In the genomic region with DNA sequence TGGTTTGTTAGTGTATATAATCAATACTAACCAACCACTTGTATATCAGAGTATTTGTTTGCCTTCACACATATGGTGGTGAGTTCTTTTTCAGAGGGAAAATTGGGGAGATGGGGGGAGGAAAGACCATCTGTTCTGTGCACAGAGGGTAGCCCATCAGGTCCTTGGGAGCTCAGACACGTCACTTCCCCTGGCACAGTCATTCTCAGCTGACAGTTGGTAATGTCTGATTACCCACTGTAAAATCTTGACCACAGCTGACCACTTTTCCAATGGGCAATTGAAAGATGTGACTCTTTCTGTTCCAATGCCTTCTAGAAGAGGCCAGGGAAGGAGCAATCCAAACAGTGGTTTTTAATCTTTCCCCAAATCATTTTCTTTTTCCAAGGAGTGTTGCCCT, we compare ENCODE assay signal across 8 mouse cellular contexts.
DNase-seq lines count a peak whose midpoint lies in the region; ATAC-seq and TF ChIP-seq lines count a peak whose summit lies in the region.

No protein-coding gene starts in this region.

- no peak overlapping the region for H3K4me2 ChIP-seq in kidney, embryonic 14.5 days (replicated peaks; ENCODE audit: low read depth, low read length)
- no peak overlapping the region for H3K4me2 ChIP-seq in embryonic facial prominence, embryonic 15.5 days (replicated peaks)
- H3K4me2 ChIP-seq in liver, embryonic 16.5 days (ENCODE audit: low read depth, low read length), result peak overlapping the region; percentile 52

- peaks cover 38% of the 10 kb centered on the region for H3K4me1 ChIP-seq in kidney, embryonic 14.5 days (ENCODE audit: control insufficient read depth, insufficient read depth, low read length)
- peaks cover 20% of the 10 kb centered on the region for H3K4me1 ChIP-seq in bone marrow, adult 2 months (ENCODE audit: control insufficient read depth, insufficient read depth, low read length)
- peaks cover 46% of the 10 kb centered on the region for H3K4me1 ChIP-seq in embryonic facial prominence, embryonic 15.5 days
- H3K4me1 ChIP-seq in liver, embryonic 16.5 days (ENCODE audit: control insufficient read depth, low read depth, low read length), result peaks cover 86% of the 10 kb centered on the region

- WGBS in kidney, embryonic 14.5 days, result 58% methylated on average over 1 of the region's 1 CpGs
- WGBS in bone marrow, adult 2 months, result 18% methylated on average over 1 of the region's 1 CpGs
- WGBS in embryonic facial prominence, embryonic 15.5 days, result 47% methylated on average over 1 of the region's 1 CpGs
- WGBS in liver, embryonic 16.5 days (ENCODE audit: insufficient replicate concordance), result 18% methylated on average over 1 of the region's 1 CpGs

- no peak overlapping the region for H3K4me3 ChIP-seq in kidney, embryonic 14.5 days (ENCODE audit: low read length)
- H3K4me3 ChIP-seq in bone marrow, adult 2 months (replicated peaks; ENCODE audit: control insufficient read depth, low read depth, low read length), result no peak overlapping the region
- H3K4me3 ChIP-seq in embryonic facial prominence, embryonic 15.5 days (replicated peaks), result no peak overlapping the region
- no peak overlapping the region for H3K4me3 ChIP-seq in liver, embryonic 16.5 days (ENCODE audit: low read depth, low read length)

- no peak for TF ChIP-seq CTCF in bone marrow, adult 2 months (IDR thresholded peaks at IDR 0.05; ENCODE audit: control insufficient read depth, insufficient read depth, low read length)

- TF ChIP-seq POLR2A in bone marrow, adult 2 months (IDR thresholded peaks at IDR 0.05; ENCODE audit: borderline replicate concordance, control insufficient read depth, low read depth, low read length), result no peak

- DNase-seq in kidney, postnatal 36 days, result no peak
- DNase-seq in embryo, embryonic 11 days, result no peak
- DNase-seq in urinary bladder, adult 2 months (ENCODE audit: low spot score), result no peak
- DNase-seq in right cerebral cortex, postnatal 36 days (ENCODE audit: low spot score in 2 of 2), result no peak

- ATAC-seq in kidney, embryonic 14.5 days (ENCODE audit: low FRiP score, low TSS enrichment), result no peak
- ATAC-seq in embryonic facial prominence, embryonic 15.5 days (ENCODE audit: insufficient number of reproducible peaks, low FRiP score, low TSS enrichment, low read depth), result no peak
- ATAC-seq in liver, embryonic 16.5 days (ENCODE audit: low read depth), result no peak

- peak overlapping the region; percentile 30; the same call in 1 of the 2 replicates for H3K27ac ChIP-seq in kidney, embryonic 14.5 days (ENCODE audit: low read depth, low read length)
- H3K27ac ChIP-seq in bone marrow, adult 2 months (ENCODE audit: control insufficient read depth, insufficient read depth, low read depth, low read length, poor library complexity), result peak overlapping the region; percentile 55; the same call in 1 of the 2 replicates
- peak overlapping the region; percentile 65; the same call in 1 of the 2 replicates for H3K27ac ChIP-seq in embryonic facial prominence, embryonic 15.5 days (replicated peaks)
- peak overlapping the region; percentile 81 for H3K27ac ChIP-seq in liver, embryonic 16.5 days (ENCODE audit: low read length)

- H3K9ac ChIP-seq in kidney, embryonic 14.5 days (ENCODE audit: low read depth, low read length), result 0 out of 2 replicates have a peak overlapping the region, but pooled peaks have one; percentile 37
- no peak overlapping the region for H3K9ac ChIP-seq in embryonic facial prominence, embryonic 15.5 days
- H3K9ac ChIP-seq in liver, embryonic 16.5 days (ENCODE audit: low read depth, low read length), result 0 out of 2 replicates have a peak overlapping the region, but pooled peaks have one; percentile 8

- H3K36me3 ChIP-seq in kidney, embryonic 14.5 days (ENCODE audit: control insufficient read depth, insufficient read depth, low read length), result no peaks in the 10 kb centered on the region
- no peaks in the 10 kb centered on the region for H3K36me3 ChIP-seq in embryonic facial prominence, embryonic 15.5 days
- no peaks in the 10 kb centered on the region for H3K36me3 ChIP-seq in liver, embryonic 16.5 days (ENCODE audit: control insufficient read depth, insufficient read depth)

- no peaks in the 10 kb centered on the region for H3K27me3 ChIP-seq in kidney, embryonic 14.5 days (ENCODE audit: control insufficient read depth, insufficient read depth, low read length)
- no peaks in the 10 kb centered on the region for H3K27me3 ChIP-seq in embryonic facial prominence, embryonic 15.5 days
- no peaks in the 10 kb centered on the region for H3K27me3 ChIP-seq in liver, embryonic 16.5 days (ENCODE audit: control insufficient read depth, insufficient read depth, low read depth, low read length)

- H3K9me3 ChIP-seq in kidney, embryonic 14.5 days (ENCODE audit: control insufficient read depth, low read length), result no peaks in the 10 kb centered on the region
- H3K9me3 ChIP-seq in embryonic facial prominence, embryonic 15.5 days (replicated peaks), result no peaks in the 10 kb centered on the region
- H3K9me3 ChIP-seq in liver, embryonic 16.5 days (replicated peaks; ENCODE audit: control insufficient read depth, low read length), result no peaks in the 10 kb centered on the region

Comparison
In these comparisons a context has a peak if more than half of its experiments do, and no peak if none do; other contexts are left out.
1. H3K27ac ChIP-seq: peak in every context shown above with its lines; median percentile 81 in liver, embryonic 16.5 days; 65 in embryonic facial prominence, embryonic 15.5 days; 55 in bone marrow, adult 2 months; 30 in kidney, embryonic 14.5 days.